Mouse (Mus musculus) CH12.LX (cell line): Measurements from ENCODE around the gene Gm20388. TPM values are rescaled to one million over a fixed set of nuclear protein-coding genes. Genes with fewer than 3 reads are reported as not detected.
"Not testable (repeated sequence)": the region's sequence is repeated elsewhere in the genome, so short reads cannot be mapped to it uniquely, and the experiment has no call there.

Source experiments
- DNase-seq: peaks from one replicate; pipeline ENCODE4 v3.0.0-alpha.2; 2013; ENCODE audit errors: extremely low read depth
- H3K27ac ChIP-seq: 2 replicates; pipeline ENCODE4 v1.5.1; 2012; ENCODE audit warnings: low read depth, mild to moderate bottlenecking, control low read depth, moderate library complexity; ENCODE audit not compliant: insufficient read depth
- H3K27me3 ChIP-seq: replicated peaks from 2 replicates; pipeline ENCODE3; 2012; ENCODE audit warnings: inconsistent platforms
- H3K36me3 ChIP-seq, 2 experiments: replicated peaks in 1 of 2; 2 replicates each; pipeline versions ENCODE3 to v1.6.1; 2012; ENCODE audit warnings: inconsistent platforms in 1 of 2, low read length in 1 of 2, mild to moderate bottlenecking in 1 of 2, mixed read lengths in 1 of 2, moderate library complexity in 1 of 2; ENCODE audit not compliant: control insufficient read depth in 1 of 2, insufficient read depth in 1 of 2
- H3K4me1 ChIP-seq, 2 experiments: 2 replicates each; pipeline ENCODE4 v1.6.1; 2012; ENCODE audit warnings: inconsistent platforms in 1 of 2, moderate library complexity in 1 of 2; ENCODE audit not compliant: insufficient read depth in 2 of 2, control insufficient read depth in 1 of 2
- H3K4me2 ChIP-seq: 2 replicates; pipeline ENCODE4 v1.6.1; 2012; ENCODE audit warnings: low read depth, mild to moderate bottlenecking, control low read depth; ENCODE audit not compliant: poor library complexity, insufficient read depth, severe bottlenecking
- H3K4me3 ChIP-seq, 3 experiments: fragments of 150-350 bp in 1 of 3; sonication (generic) in 1 of 3; replicated peaks in 1 of 3; 2 replicates each; pipeline versions ENCODE3 to v1.5.1; 2011 to 2012; ENCODE audit warnings: low read depth in 2 of 3, low read length in 2 of 3, mild to moderate bottlenecking in 2 of 3, moderate library complexity in 2 of 3, control low read depth in 1 of 3, improper control_type of control experiment in 1 of 3, inconsistent platforms in 1 of 3, mixed read lengths in 1 of 3; ENCODE audit not compliant: poor library complexity in 1 of 3
- H3K79me2 ChIP-seq: replicated peaks from 2 replicates; pipeline ENCODE4 v1.6.1; 2012; ENCODE audit warnings: mild to moderate bottlenecking, moderate library complexity; ENCODE audit not compliant: control insufficient read depth, poor library complexity, insufficient read depth, severe bottlenecking; ENCODE audit errors: extremely low read depth
- H3K9ac ChIP-seq: 2 replicates; pipeline ENCODE4 v1.6.1; 2012; ENCODE audit warnings: low read depth, mild to moderate bottlenecking, control low read depth, moderate library complexity; ENCODE audit not compliant: insufficient read depth
- H3K9me3 ChIP-seq: replicated peaks from 2 replicates; pipeline ENCODE3; 2012; ENCODE audit warnings: low read length, inconsistent platforms, mixed read lengths
- CHD1 ChIP-seq: IDR thresholded peaks from 2 replicates; pipeline ENCODE4 v1.6.1; 2012; ENCODE audit warnings: low read depth, low read length, improper control_type of control experiment, inconsistent platforms
- CTCF ChIP-seq, 2 experiments: IDR thresholded peaks in 1 of 2; conservative IDR thresholded peaks in 1 of 2; 2 replicates each; pipeline ENCODE4 v1.5.1; 2011 to 2012; ENCODE audit warnings: low read depth in 2 of 2, low read length in 2 of 2, improper control_type of control experiment in 1 of 2, inconsistent platforms in 1 of 2, mild to moderate bottlenecking in 1 of 2, moderate library complexity in 1 of 2
- ELF1 ChIP-seq: IDR thresholded peaks from 2 replicates; pipeline ENCODE4 v1.6.1; 2014; ENCODE audit warnings: low read depth, mild to moderate bottlenecking, inconsistent platforms, low read length, improper control_type of control experiment
- NELFE ChIP-seq: IDR thresholded peaks from 2 replicates; pipeline ENCODE4 v1.6.1; 2011; ENCODE audit warnings: low read depth, low read length, improper control_type of control experiment
- PAX5 ChIP-seq: IDR thresholded peaks from 2 replicates; pipeline ENCODE4 v1.6.1; 2012; ENCODE audit warnings: low read length, inconsistent platforms, mixed read lengths
- POLR2AphosphoS2 ChIP-seq: IDR thresholded peaks from 2 replicates; pipeline ENCODE4 v1.6.1; 2011; ENCODE audit warnings: low read depth, low read length, improper control_type of control experiment
- TBP ChIP-seq: conservative IDR thresholded peaks from 2 replicates; pipeline ENCODE4 v1.6.1; 2011; ENCODE audit warnings: low read depth, low read length, improper control_type of control experiment
- TCF12 ChIP-seq: IDR thresholded peaks from 2 replicates; pipeline ENCODE4 v1.6.1; 2014; ENCODE audit warnings: low read depth, mild to moderate bottlenecking, inconsistent platforms, low read length, improper control_type of control experiment
- USF1 ChIP-seq: IDR thresholded peaks from 2 replicates; pipeline ENCODE4 v1.6.1; 2014; ENCODE audit warnings: low read depth, mild to moderate bottlenecking, inconsistent platforms, low read length, improper control_type of control experiment
- ZMIZ1 ChIP-seq: IDR thresholded peaks from 2 replicates; pipeline ENCODE4 v1.6.1; 2012; ENCODE audit warnings: low read depth, mild to moderate bottlenecking, inconsistent platforms, low read length, improper control_type of control experiment
- ZNF384 ChIP-seq: IDR thresholded peaks from 2 replicates; pipeline ENCODE4 v1.6.1; 2012; ENCODE audit warnings: low read depth, low read length, improper control_type of control experiment, inconsistent platforms
- dilution Hi-C: fragments of 300-500 bp; cut with MboI; formaldehyde crosslinking; loops from 2 replicates; pipeline ENCODE4 v1.14.3; 2020; ENCODE audit warnings: low sequenced_read_pairs; ENCODE audit not compliant: extremely low pct_unique_long_range_greater_than_20kb, extremely low pct_ligation_motif_present
- in situ Hi-C: fragments of 300-500 bp; cut with MboI; formaldehyde crosslinking; loops from 3 replicates; pipeline ENCODE4 v1.14.3; 2019; ENCODE audit warnings: low sequenced_read_pairs, low pct_ligation_motif_present, low pct_unique_long_range_greater_than_20kb, mixed read lengths
- polyA plus RNA-seq: library from polyadenylated mRNA; unstranded; fragments of >175 nt; gene quantifications from 2 replicates; pipeline ENCODE4 v1.2.1, GENCODE M21; 2012; ENCODE audit warnings: low read depth; ENCODE audit not compliant: insufficient read length
- total RNA-seq, 2 experiments: library from RNA; depleted of rRNA; stranded (reverse); fragments of 300-350 nt in 1 of 2; fragments of >200 nt in 1 of 2; gene quantifications; 2 replicates each; pipeline ENCODE4 v1.2.3; 2012 to 2014

The Gm20388 gene
- total and polyA plus RNA-seq, 3 experiments, result 14.8 to 26.3 (median 22.2) TPM

DNA sequence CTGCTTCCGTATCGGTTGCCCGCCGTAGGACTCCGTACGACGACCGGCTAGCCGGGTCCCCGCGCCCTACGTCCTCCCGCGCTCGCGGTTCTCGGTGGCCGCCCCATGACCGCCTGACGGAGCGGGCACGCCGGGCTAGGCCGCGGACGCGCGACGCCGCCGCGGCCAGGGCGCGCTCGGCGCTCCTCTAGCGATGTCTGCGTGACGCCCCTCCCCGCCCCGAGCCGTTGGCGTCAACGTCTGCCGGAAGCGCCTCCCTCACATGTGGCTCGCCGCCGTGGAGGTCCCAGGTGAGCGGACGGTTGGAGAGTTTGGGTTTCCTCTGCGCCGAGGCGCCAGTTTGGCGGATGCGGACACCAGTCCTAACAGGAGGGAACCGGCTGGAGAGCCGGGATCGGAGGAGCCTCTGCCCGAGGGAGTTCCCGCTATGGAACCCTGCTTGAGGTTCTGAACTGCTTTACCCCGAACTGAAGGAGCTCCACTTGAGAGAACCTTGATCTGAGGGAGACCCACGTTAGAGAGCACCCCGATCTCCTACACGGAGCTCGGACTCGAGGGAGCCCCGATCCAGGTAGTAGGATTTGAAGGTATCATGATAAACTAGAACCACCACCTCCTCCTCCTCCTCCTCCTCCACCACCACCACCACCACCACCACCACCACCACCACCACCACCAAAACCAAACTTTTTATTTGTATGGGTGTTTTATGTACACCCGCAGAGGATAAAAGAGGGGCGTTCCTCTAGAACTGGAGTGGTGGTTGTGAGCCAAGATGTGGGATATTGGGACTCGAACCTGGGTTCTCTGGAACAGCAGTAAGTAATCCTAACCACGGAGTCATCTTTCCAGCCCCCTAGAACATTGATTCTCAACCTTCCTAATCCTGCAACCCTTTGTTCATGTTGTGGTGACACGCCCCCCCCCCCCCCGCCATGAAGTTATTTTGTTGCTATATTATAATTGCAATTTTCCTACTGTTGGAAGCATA lies 4110.9 kb downstream of the Gm20388 start, which contains the start of the genes Taf5l and Urb2 (continued):
- peak; percentile 93 for TF ChIP-seq NELFE
- TF ChIP-seq, all 38 proteins: peak for 18

DNA sequence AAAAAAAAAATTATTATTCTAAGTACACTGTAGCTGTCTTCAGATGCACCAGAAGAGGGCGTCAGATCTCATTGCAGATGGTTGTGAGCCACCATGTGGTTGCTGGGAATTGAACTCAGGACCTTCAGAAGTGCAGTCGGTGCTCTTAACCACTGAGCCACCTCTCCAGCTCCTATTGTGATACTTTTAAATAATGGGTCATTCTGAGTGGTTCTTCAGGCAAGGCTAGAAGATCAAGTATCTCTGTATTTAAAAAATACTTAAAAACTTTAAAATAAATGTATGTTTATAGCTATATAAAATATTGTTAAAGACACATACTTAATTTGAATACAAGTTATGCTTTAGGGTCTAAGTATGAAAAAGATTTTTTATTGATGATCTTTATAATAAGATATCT lies 4115.6 kb downstream of the Gm20388 start:
- H3K27ac ChIP-seq, H3K4me3 ChIP-seq, H3K27me3 ChIP-seq, in situ Hi-C loops, dilution Hi-C loops, DNase-seq, H3K4me2 ChIP-seq, H3K9ac ChIP-seq, H3K9me3 ChIP-seq: not testable (repeated sequence)
- H3K79me2 ChIP-seq, result peaks cover 30% of the 10 kb centered on the region
- peaks cover 52 to 78% of the 10 kb centered on the region in 2 experiments for H3K36me3 ChIP-seq
- H3K4me1 ChIP-seq, result peaks cover 3 to 35% of the 10 kb centered on the region in 2 experiments; a peak in 3 of 4 replicates
- peak; percentile 67; the same call in 1 of the 2 replicates for TF ChIP-seq TBP

DNA sequence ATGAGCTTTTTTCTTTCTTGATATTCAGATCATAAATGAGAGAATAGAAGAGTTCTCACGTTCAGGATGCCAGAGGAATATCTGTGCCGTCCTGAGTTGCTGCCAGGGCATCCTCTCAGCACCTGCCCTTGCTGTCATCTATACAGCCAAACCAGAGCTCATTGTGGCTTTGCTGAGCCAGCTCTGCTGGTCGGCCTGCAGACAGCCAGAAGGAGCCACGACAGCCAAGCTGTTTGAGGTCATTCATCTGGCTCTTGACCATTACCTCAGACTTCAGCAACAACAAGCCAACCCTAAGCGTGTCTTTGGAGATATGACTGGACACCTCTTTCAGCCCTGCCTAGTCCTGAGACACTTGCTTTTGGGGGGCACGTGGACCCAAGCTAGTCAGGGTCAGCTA lies 4117.2 kb downstream of the Gm20388 start:
- no peaks in the 10 kb centered on the region for H3K27me3 ChIP-seq
- no peak overlapping the region for H3K27ac ChIP-seq
- no peak overlapping the region for H3K9ac ChIP-seq
- H3K4me2 ChIP-seq, result no peak overlapping the region
- H3K79me2 ChIP-seq, result peaks cover 21% of the 10 kb centered on the region
- H3K9me3 ChIP-seq, result no peaks in the 10 kb centered on the region
- H3K4me1 ChIP-seq, result peaks cover 3 to 36% of the 10 kb centered on the region in 2 experiments; a peak in 3 of 4 replicates
- TF ChIP-seq ZMIZ1, result no peak
- TF ChIP-seq TCF12, result no peak
- TF ChIP-seq NELFE, result no peak
- dilution Hi-C loops, result no loop called here
- no peak overlapping the region for H3K4me3 ChIP-seq
- in situ Hi-C loops, result no loop called here
- DNase-seq, result no peak
- H3K36me3 ChIP-seq, result peaks cover 55 to 87% of the 10 kb centered on the region in 2 experiments

DNA sequence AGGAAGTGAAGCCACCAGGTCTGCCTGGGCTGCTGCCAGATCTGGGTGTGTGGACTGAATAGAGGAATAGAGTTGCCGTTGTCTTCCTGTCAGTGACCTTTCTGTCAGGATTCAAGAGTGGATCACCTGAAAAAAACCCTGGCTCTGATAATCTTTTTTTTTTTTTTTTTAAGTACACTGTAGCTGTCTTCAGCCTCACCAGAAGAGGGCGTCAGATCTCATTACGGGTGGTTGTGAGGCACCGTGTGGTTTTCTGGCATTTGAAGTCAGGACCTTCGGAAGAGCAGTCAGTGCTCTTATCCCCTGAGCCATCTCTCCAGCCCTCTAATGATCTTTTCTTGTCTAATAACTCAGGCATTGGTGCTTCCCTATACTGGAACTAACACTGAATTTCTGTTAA lies 4122.8 kb downstream of the Gm20388 start:
- H3K4me1 ChIP-seq, result peaks cover 0 to 22% of the 10 kb centered on the region in 2 experiments; a peak in 1 of 4 replicates
- peak; percentile 83 for TF ChIP-seq ZNF384
- TF ChIP-seq PAX5, result no peak
- no peak for TF ChIP-seq ZMIZ1
- TF ChIP-seq POLR2AphosphoS2, result no peak
- no peak for TF ChIP-seq ELF1
- TF ChIP-seq USF1, result no peak
- no peak for TF ChIP-seq TBP
- TF ChIP-seq CTCF (conservative IDR thresholded peaks at IDR 0.05 in 1 of 2, IDR thresholded peaks at IDR 0.05 in 1 of 2; ENCODE audit: low read depth in 2 of 2, low read length in 2 of 2), result peak in 1 of 2 experiments; percentile 31; a peak in 1 of 4 replicates
- TF ChIP-seq CHD1, result no peak
- TF ChIP-seq, all 38 proteins: peak for 2
- no peak overlapping the region for H3K4me2 ChIP-seq
- H3K36me3 ChIP-seq, result peaks cover 71 to 94% of the 10 kb centered on the region in 2 experiments
- H3K9ac ChIP-seq, result no peak overlapping the region
- dilution Hi-C loops, result no loop called here
- peaks cover 17% of the 10 kb centered on the region for H3K79me2 ChIP-seq
- no peak for DNase-seq
- H3K4me3 ChIP-seq, result no peak overlapping the region
- no peak overlapping the region for H3K27ac ChIP-seq
- H3K27me3 ChIP-seq, result no peaks in the 10 kb centered on the region
- in situ Hi-C loops, result no loop called here
- no peaks in the 10 kb centered on the region for H3K9me3 ChIP-seq
